Mouse (Mus musculus): ENCODE results near the gene Usp32.

- TF ChIP-seq CTCF (IDR thresholded peaks at IDR 0.05; ENCODE audit: borderline replicate concordance, insufficient read depth, low read depth, low read length) (no peak), POLR2A (IDR thresholded peaks at IDR 0.05; ENCODE audit: borderline replicate concordance, insufficient read depth, low read length) (no peak)
Observed at GRCm38 (mm10) chr11:84962536-84962935, 177.4 kb downstream of the Usp32 start.
